Mouse (Mus musculus): ENCODE data around the gene Sh3bgrl3.
A peak's percentile ranks its signal among the peaks of the same experiment; 100 is the strongest.

Sh3bgrl3 gene

DNA sequence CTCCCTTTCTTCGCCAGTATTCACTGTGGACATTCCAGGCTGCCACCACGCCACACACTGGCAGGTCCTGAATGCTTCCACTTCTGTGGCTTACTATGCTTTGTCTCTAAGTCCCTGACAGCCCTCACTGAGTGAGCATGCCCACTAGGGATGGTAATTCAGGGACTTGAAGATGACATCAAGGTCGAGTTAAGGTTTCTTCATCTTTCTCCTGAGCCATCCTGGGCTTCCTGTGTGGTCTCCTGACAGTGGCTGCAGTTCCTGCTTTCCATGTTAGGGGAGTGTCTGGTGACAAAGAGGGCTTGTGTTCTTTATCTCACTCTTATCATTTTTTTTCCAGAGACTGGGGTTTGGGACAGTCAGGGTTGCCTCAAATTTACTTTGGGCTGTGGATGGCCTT, 17.9 kb downstream of the Sh3bgrl3 start:
- no peak for DNase-seq (ENCODE audit: low spot score)

DNA sequence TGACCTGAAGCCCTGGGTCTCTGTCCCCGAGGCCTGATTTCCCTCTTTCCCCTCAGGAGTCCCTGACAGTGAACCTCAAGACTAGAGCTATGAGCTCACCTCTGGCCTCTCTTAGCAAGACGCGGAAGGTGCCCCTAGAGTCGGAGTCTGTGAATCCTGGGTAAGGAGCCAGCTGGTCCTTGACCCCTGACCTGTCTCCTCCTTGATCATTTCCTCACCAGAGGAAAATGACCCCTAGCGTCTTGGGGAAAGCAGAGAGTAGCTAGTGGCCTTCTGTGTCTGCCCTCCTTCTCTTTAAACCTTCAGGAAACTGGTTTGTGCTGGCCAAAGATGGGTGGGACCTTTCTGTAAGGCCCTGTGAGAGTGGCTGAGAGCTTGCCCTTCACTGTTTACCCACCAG, 20.4 kb downstream of the Sh3bgrl3 start:
- no peak for DNase-seq (ENCODE audit: low spot score)

DNA sequence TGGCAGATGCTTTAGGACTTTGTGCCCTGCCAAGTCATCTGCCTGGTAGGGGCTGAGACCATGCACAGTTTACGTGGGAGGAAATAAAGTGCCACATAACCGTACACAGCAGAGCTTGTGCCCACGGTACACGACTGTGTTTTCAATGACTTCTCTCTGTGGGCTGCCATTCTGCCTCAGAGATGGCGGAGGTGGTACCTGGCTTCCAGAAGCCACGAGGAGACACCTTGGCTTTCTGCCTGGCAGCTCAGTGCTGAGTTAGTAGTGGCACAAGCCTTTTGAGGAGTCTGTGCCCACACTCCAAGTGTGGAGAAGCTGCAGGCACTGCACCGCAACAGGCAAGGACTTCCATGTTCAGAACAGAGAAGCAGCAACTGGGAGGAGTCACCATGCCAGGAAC, 20.9 kb downstream of the Sh3bgrl3 start:
- DNase-seq (ENCODE audit: low spot score): no peak

DNA sequence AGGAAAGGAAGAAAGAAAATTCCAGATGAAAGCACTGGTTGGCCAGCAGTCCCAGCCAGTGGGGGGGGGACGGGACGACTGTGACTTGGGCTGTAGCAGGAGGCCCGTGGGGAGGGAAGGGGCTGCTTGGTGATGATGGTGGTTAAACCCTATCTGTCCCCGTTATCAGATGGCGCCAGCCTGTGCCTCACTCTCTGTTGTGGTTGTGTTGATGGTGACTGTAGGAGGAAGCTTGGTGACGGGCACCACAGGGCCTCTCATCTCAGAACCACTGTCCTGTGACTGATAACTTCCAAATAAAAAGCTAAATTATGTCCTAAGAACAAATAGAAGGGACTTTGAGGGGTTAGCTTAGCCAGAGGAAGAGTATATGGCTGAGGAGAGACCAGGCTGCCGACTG, 22.5 kb downstream of the Sh3bgrl3 start:
- no peak for DNase-seq (ENCODE audit: low spot score)

DNA sequence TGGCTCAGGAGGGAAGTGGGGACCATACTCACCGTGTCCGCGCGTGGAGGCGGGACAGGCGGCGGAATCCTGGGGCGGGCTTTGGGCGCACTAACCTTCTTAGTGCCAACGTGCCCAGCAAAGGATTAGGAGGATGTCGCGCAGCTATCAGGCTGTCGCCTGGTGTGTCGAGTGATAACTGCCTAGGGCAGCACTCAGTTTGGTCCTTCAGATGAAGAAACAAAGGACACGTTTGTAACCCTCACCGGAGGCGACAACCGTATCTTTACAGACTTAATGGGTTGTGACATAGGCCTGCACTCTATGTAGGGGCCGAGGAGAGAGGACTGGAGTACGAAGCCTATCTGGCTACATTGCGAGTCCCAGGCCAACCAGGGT, 25.9 kb downstream of the Sh3bgrl3 start:
- no peak for DNase-seq (ENCODE audit: low spot score)

DNA sequence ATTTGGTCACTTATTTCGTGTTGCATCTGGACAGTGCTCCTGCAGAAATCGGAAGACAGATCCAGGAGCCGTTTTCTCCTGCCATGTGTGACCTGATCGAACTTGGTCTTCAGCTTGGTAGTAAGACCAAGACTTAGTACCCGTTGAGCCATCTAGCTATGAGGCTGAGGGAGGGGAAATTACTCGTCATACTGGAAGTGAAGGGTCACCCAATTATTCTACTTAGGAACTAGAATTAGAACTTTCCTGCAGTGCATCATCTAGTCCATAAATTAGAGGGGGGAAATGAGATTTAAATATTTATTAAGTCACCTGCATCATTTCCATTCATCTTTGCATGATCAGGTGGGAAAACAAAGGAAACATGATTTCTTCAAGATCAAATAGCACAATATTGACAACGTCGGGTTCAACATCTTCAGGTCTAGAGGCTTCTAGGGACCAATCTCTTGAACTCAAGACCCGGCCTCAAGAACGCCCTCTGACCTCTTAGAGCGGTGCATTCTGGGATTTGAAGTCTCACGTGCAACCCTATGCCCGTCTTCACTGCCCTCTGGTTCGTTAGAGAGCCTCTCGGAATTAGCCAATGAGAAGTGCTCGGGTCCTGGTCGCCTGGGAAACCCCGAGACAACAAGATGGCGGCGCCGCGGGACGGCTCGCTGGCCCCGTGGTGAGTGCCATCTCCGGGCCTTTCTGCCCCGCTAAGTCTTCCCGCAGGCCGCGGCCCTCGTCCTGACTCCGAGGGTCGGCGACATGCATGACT, 26.4 kb downstream of the Sh3bgrl3 start, which contains the start of gene Ubxn11:
TSS of gene Ubxn11 (plus strand) at position 592 of the 763 bp plus-strand sequence.
- DNase-seq (ENCODE audit: low spot score): peak; percentile 89

DNA sequence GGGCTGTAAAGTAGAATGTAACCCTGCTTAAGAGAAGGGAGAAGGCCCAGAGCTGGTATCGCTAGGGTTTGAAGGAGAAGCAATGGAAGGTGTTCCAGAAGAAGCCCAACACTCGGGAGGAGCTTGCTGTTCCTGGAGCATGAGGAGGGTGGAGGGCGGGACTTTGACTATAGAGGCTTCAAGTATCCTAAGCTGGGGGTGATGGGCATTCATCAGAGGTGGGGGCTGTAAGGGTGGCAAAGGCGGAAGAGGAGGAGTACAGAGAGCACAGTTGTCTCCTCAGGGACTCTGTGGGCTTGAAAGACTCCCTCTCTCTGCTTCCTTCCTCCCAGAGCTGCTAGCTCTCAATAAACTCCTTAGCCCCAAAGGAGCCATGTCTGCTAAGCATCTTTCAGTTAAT, 28.3 kb downstream of the Sh3bgrl3 start:
- no peak for DNase-seq (ENCODE audit: low spot score)

DNA sequence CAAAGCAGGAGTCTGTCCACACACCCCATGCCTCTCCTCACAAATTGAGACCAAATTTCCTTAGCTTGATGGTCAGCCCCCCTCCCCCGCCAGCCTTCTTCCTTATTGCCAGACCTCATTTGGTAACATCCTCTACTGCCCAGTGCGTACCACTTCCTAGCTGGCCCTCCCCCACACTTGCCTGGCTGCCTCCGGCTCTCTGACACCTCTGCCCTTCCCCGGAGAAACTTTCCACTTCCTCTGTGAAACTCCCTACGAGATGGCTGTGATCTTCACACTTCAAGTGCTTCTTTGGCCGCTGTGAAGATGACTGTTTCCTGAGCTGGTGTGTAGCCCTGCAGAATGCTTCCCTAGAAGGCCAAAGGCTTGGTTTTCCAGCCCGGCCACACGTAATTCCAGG, 30.0 kb downstream of the Sh3bgrl3 start:
- DNase-seq (ENCODE audit: low spot score): no peak

DNA sequence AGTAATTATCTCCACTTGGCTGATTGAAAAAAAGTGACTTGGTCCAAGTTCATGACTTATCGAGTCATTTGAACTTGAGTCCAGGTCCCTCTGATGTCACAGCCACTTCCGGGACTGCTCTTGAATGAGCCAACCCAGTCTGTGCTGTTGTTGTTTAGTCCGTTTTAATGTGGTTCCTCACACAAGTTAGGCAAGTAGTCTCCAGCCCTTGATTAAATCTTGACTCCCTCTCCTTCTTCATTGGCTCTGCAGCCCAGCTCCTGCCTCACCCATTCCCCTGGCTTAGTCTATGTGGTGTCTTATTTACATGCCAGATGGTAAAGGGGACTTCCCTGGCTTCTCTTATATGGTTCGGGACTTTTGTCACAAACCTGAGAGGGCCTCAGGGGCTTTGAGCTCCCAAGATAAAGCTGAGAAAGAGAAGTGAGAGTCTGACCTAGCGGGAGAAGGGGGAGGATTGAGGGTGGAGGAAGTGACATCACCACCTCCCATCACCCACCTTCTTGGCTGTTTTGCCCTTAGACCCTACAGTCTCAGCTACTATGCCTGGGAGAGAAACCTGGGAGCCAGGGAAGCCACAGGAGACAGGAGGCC, 31.5 kb downstream of the Sh3bgrl3 start:
- no peak for DNase-seq (ENCODE audit: low spot score)

DNA sequence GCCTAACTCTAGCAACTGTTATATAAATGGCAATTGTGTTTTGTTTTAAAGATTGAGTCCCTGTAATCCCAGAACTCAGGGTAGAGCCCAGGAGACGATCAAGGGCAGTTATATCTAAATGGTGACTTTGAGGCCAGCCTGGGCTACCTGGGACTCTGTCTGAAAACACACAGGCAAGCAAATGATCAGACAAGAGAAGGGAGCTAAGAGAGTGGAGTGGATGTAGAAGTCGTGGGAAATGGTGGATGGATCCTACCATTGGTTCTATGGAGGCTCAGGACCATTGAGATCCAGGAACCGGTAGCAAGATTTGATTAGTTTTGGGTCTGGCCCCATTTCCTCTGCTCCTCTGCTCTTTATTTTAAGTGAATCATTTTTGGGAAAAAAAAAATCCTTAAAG, 32.5 kb downstream of the Sh3bgrl3 start:
- no peak for DNase-seq (ENCODE audit: low spot score)

DNA sequence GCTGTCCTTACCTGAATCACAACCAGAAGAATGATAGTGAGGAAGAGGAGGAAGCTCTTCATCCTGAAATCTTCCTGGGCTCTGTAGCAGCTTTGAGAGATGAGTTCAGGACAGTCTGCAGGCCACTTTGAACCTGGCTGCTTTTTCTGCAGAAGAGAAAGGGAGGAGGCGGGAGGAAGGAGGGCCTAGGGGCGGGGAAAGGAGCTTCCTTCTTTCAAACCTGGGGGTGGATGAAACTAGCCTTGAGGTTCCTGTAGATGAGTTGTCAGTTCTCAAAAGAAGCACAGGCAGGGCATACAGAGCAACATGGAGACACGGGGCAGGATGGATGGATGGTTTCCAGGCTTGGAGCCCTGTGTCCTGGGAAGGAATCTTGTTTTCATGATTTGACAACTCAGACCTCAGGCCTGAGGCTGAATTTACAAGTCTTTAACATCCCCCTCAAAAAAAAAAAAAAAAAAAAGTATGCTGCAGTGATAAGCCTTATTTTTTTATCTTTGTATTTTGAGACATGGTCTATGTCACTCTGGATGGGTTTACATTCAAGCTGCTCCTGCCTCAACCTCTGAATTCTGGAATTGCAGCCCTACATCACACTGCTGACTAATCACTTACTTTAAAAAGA, 33.6 kb downstream of the Sh3bgrl3 start, which contains the start of gene Cd52:
TSS of gene Cd52 (minus strand) at position 160 of the 625 bp plus-strand sequence.
- DNase-seq (ENCODE audit: low spot score): no peak

DNA sequence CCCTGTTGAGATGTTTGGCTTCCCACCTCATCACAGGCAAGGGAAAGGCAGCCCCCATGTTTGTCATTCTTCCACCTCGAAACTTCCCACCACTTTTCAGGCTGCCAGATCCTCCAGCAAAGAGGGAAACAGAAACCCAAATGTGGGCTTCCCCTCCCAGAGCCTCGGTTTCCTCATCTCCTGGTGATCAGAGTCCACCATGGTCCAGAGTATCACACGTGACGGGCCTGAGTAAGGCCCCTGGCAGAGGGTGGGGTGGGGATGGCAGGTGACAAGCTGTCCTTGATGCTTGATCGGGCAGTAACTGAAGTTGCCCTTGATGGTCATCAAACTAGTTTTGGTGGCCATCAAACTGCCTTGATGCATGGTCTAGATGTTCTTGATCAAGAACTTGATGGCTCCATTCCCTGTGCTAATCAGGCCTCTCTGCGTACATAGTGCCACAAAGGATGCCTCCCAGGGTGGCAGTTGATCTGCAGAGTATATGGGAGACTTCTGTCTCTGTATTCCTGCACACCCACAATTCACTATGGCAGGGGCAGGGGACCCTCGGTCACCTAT, 34.5 kb downstream of the Sh3bgrl3 start:
- DNase-seq (ENCODE audit: low spot score): no peak

DNA sequence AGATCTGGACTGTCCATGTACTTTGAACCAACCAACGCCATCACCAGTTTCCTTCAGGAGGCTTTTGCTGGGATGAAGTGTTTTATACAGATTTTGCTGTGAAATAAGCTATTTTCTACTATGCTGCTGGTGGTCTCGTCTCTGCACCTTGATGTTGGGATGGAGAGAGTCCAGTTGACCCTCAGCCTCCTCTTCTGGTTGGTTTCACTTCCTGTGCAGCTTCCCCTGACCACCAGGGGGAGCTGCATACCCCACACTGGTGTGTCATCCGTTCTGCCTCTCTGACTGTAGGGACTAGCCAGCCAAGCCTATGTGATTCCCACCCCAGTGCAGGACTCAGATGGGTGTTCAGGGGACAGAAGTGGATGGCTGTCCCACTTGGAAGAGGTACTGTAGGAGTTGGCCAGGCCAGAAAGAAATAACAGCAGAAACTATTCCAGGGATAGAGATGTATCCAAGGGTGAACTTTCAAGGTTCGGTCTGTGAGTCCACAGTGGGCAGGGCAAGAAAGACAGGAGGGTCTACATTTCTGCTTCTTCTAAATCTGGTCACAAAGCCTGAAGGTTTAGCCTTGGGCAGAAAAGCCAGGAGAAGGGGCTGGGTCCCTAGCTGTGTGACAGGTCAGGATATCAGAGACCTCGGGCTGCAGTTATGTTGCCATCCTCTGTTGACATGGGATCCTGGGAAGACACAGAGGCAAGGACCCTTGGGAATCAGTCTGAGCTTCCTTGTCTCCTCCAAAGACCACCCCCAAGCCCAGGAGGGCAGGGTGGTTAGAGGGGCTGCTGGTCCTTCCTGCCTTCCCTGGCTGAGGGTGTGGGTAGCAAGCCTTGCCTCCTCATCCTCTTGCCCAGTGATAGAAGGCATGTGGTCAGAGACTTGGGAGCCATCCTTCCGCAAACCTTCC, 36.0 kb downstream of the Sh3bgrl3 start:
- DNase-seq (ENCODE audit: low spot score): peak; percentile 57

DNA sequence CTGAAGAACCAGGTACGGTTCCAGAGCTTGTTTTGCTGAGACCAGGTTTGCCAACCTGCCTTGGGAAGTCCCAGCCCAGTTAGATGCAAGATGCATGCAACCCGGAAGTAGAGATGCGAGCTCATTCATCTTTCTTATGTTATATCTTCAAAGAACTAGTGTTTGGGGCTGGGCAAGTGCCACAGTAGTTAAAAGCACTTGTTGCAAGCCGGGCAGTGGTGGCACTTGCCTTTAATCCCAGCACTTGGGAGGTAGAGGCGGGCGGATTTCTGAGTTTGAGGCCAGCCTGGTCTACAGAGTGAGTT, 37.4 kb downstream of the Sh3bgrl3 start:
- DNase-seq (ENCODE audit: low spot score): no peak

DNA sequence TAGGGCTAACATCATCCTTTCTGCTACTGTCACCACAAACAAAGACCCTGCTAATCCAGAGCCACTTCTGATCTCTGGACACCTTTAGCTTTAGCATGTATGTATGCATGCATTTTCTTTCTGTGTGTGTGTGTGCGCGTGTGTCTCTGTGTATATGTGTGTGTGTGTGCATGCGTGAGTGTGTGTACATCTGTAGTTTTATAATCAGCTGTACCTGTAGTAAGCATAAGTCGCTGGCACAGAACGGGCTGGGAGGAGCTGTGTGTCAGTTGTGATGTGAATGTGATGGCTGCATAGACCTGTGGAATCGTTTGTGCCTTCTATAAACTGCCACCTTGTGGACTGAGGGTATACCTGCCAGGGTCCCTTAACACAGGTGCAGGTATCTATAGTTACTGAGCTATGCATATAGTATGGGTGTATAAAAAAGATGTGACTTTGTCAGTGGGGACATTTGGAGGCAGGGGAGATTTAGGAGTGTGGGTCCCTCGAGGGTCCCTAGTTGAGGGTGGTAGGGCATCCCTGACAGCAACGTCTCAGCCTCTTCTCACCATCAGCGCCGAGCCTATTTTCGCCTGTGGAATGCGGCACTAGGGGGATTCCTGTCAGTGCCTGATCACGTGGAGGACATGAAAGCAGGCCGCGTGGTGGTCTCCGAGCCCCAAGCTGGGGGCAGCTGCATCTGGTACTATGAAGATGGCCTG, 37.9 kb downstream of the Sh3bgrl3 start:
- no peak for DNase-seq (ENCODE audit: low spot score)

DNA sequence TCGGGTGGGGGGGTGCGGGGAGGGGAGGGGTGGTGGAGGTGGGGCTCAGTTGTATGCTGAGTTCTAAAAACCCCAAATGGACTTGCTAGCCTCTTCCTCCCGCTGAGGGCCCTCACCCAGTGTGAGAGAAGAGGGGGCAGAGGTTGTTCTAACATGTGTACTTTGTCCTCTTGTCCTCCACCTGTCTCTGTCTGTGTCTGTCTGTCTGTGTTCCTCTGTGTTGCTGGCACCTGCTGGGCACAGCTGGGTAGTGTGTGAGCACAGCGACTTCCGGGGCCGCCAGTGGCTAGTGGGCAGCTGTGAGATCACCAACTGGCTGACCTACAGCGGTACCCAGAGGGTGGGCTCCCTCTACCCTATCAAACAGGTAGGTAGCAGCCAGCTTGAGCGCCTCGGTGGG, 39.6 kb downstream of the Sh3bgrl3 start:
- DNase-seq (ENCODE audit: low spot score): no peak

DNA sequence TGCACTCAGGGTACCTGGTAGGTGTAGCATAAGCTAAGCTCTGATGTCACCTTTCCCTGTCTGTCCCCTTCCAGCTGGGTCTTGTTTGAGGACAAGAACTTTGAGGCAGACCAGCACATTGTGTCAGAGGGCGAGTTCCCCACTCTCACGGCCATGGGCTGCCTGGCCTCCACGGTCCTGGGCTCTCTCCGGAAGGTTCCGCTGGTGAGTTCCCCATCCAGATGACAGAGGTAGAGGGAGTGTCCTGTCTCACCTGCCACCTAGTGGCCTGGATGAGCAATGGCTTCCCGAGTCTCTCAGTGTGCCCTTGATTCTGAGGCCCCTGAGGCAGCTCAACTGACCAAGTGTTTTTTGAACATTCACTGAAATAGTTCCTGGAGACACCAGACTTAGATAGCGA, 41.2 kb downstream of the Sh3bgrl3 start:
- DNase-seq (ENCODE audit: low spot score): peak; percentile 21

DNA sequence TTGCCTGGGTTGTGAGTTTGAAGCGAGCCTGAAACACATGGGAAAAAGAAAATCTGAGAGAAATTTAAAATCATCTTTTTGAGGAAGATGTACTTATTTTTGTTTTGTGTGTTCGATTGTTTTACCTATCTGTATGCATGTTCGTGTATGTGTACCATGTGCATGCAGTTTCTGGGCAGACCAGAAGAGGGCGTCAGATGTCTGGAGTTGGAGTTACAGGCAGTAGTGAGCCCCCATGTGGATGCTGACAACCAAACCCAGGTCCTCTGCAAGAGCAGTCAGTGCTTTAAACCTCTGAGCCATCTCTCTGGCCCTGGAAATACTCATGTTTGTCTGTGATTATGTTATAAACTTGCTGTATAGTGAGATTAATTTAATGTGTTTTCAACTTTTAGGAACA, 43.6 kb downstream of the Sh3bgrl3 start:
- DNase-seq (ENCODE audit: low spot score): no peak

DNA sequence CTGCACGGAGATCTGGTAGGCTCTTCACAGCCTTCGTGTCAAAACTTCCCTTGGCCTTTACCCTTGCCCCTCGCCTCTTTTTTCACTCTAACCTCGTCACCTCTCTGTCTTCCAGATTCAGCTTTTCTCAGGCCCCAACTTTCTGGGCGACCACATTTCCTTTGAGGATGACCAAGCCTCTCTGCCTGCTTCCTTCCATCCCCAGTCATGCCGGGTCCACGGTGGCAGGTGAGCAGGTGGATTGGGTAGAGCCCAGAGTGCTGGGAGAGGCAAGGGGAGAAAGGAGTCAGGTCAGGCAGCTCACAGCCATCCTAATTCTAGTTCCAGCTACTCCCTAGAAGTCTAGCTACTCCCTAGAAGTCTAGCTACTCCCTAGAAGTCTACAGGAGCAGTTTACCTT, 46.1 kb downstream of the Sh3bgrl3 start:
- no peak for DNase-seq (ENCODE audit: low spot score)

DNA sequence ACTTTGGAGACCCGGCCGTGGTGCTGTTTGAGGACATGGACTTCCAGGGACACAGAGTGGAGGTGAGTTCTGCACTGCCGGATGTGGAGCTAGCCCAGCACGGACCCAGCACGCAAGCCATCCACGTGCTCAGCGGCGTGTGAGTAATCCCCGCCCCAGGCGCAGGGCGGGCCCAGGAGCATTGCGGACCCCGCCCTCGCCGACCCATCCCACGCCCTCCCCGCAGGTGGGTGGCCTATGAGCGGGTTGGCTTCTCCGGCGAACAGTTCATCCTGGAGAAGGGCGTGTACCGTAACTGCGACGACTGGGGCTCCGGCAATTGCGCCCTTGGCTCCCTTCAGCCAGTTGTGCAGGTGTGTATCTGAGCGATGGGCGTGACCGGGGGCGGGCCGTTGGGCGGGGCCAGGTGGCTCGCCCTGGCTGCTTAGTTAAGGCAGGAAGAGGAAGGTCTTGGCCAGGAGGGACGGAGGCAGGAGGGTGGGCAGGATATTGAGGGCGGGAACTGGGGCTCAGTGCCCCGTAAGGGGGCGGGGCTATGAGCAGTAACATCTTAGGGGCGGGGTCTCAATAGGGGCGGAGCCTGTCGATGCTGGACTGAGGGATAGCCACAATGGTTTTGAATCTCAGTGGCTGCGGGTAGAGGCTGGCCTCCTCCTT, 46.7 kb downstream of the Sh3bgrl3 start:
- no peak for DNase-seq (ENCODE audit: low spot score)

DNA sequence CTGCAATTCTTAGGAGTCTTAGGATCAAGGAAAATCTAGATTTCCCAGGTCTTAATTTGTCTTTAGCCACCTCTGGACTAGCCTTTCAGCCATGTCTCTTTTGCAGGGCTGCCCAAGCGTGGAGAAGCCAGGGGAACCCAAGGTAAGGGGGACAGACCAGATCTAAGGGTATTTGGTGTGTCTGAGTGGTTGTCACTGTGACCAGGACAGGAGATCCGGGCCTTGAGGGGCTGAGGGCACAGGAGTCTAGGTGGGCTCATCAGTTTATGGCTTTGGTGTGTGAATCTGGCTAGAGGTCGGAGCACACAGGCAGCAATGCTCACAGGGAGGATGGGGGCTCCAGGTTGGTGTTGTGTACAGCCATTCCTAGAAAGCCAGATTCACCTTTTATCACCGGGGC, 47.9 kb downstream of the Sh3bgrl3 start:
- DNase-seq (ENCODE audit: low spot score): no peak

Data from adipocyte (in vitro differentiated cells).